Mouse (Mus musculus) layer of hippocampus, postnatal 10 days (tissue): Measurements from ENCODE around the gene Cd274. TPM values are rescaled to one million over a fixed set of nuclear protein-coding genes. Genes with fewer than 3 reads are reported as not detected.
"Not testable (repeated sequence)": the region's sequence is repeated elsewhere in the genome, so short reads cannot be mapped to it uniquely, and the experiment has no call there.

Source experiments
- DNase-seq, 2 experiments: peaks; one replicate each; pipeline ENCODE4 v3.0.0; 2021; ENCODE audit warnings: low spot score in 2 of 2
- total RNA-seq, 2 experiments: library from RNA; stranded (reverse); gene quantifications; 2 replicates each; pipeline ENCODE4 v1.2.3; 2021

Gene Cd274
- total RNA-seq, 2 experiments from 2014 or later: 1.1 to 1.6 TPM

GRCm38 (mm10) chr19:29391279-29391678 is 24.0 kb downstream of the Cd274 start:
- no peak for DNase-seq

GRCm38 (mm10) chr19:29393333-29393732 is 26.1 kb downstream of the Cd274 start:
- DNase-seq: no peak

GRCm38 (mm10) chr19:29394721-29395120 is 27.5 kb downstream of the Cd274 start:
- no peak for DNase-seq

GRCm38 (mm10) chr19:29396353-29396752 is 29.1 kb downstream of the Cd274 start:
- DNase-seq: no peak

DNA sequence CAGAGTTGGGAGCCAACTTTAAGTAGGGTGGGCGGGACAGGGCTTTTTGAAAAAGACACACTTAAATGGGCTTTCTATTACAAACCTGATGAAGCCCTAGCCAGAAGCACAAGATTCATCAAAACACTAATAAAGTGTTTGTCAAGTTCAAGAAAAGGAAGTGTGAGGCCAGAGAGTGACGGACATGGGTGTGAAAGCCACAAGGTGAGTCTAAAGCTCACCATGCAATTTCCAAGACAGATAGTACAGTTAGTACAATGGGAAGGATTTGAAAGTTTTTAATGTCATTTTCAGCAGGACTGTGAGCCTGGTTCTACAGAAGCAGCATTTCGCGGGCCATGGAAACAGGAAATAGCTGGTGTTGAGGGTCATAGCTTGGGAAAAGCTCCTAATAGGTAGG is 32.5 kb downstream of the Cd274 start:
- no peak for DNase-seq

- no peak for DNase-seq
Observed at GRCm38 (mm10) chr19:29400466-29400865, 33.2 kb downstream of the Cd274 start.

DNA sequence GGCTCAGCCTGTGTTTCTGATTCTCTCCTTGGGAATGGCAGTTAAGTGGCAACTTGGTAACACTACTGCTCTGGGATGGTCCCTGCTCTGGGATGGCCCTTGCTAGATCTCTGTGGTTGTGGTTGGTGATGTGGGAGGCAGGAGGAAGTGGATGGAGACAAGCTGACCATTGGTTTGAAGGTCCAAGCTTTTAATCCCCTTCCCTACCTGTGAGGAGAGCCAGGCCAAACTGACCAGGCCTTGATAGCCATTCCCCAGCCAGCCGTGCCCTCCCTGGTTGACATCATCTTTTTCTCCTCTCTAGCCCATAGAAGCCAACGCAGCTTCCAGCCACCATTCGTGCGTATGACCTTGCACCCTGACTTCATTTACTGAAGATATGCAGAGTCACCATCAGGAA is 35.4 kb downstream of the Cd274 start:
- DNase-seq: no peak

DNA sequence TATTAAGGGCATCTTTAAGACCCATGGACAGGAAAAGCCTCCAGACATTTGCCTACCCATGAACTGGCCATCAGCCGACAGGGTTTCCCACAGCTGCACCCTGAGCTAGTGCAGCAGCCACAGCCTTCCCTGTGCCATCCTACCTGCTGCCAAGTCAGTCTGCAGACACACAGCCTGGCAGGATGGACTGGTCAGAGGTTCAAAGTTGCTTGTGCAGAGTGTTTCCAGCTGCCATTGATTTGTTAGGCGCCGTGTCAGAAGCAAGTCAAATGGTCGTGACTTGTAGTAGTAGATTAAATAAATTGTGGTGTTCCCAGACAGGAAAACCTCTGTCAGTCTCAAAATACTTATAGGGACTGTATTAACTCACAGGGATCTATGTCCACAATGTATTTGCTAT is 36.0 kb downstream of the Cd274 start:
- no peak for DNase-seq

- DNase-seq: no peak
Observed at GRCm38 (mm10) chr19:29405388-29405787, 38.1 kb downstream of the Cd274 start.

GRCm38 (mm10) chr19:29406042-29407017 is 39.1 kb downstream of the Cd274 start:
- no peak for DNase-seq

DNA sequence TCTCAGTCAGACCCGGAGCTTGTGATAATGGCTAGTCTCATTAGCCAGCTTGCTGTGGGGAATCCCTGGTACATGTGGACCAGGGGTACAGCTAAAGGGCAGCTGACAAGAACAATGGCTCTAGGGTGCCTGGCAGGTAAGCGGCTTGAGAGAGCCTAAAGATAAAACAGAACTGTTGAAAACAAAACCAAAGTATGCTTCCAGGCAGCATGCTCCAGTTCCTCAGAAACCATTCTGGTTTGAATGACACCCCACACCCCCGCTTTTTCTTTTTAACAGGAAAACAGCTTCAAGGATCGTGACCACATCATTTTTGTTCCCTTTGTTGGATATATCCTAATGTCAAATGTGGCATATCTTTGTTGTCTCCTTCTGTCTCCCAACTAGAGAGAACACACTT is 43.4 kb downstream of the Cd274 start, which contains the start of gene Pdcd1lg2:
TSS of gene Pdcd1lg2 (plus strand) at position 301 of the 400 bp plus-strand sequence.
- no peak for DNase-seq

- DNase-seq: peak; percentile 14 to 19
Observed at GRCm38 (mm10) chr19:29412476-29413420, 45.5 kb downstream of the Cd274 start.

DNA sequence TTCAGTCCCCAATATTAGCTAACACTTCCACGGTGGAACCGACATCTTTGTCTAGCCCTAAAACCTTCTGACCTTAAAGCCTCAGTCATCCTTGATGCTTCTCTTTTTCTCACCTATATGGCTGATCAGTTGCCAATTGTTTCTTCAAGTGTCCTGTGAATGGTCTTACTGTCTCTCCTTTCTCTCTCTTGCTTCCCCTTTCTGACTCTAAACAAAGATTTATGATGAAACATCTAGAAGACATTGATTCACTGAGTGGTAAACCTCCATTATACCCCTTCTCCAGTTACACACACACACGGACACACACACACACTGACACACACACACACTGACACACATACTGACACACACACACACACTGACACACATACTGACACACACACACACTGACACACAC is 47.3 kb downstream of the Cd274 start:
- DNase-seq: no peak

GRCm38 (mm10) chr19:29414917-29415316 is 47.7 kb downstream of the Cd274 start:
- DNase-seq: not testable (repeated sequence)

- no peak for DNase-seq
Observed at GRCm38 (mm10) chr19:29416393-29416902, 49.2 kb downstream of the Cd274 start.

GRCm38 (mm10) chr19:29417188-29417587 is 49.9 kb downstream of the Cd274 start:
- DNase-seq: no peak

DNA sequence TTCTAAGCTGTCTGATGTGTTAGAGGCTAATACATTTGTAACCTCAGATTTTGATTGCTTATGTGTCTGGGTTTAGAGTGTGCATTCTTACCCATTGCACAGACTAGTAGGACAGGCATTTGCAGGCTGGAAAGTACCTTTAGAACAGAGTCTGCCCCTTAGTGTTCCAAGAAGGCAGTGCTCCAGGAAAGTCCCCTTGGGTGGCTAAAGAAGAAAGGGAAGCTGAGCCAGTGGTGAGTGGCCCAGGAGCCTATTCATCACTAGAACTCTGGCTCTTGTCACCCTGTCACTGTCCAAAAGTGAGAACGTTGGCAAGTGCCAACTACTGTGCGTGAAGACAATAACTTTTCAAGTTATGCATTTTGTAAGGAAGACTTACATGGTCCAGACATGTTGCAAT is 50.6 kb downstream of the Cd274 start:
- DNase-seq: no peak

DNA sequence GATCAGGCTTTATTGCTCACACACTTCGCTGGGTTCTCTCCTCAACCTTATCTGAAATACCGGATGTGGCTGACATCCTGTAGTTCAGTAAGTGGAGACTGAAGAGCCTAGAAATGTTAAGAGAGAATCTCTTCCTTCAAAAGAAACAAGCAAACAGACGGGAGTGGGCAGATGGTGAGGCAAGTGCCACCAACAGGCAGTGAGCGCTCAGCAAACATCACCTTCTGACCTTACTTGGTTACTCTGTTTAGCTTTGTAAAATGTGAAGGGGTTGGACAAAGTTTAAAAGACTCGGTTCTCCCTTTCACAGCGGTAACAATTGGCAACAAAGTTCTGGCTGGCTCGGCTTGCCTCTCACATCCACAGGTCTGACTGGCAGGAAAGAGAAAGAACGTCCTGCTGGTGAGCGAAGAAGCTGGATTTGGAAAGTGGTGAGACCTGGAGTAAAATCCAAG is 51.4 kb downstream of the Cd274 start:
- DNase-seq: no peak

GRCm38 (mm10) chr19:29419506-29419905 is 52.3 kb downstream of the Cd274 start:
- DNase-seq: no peak

DNA sequence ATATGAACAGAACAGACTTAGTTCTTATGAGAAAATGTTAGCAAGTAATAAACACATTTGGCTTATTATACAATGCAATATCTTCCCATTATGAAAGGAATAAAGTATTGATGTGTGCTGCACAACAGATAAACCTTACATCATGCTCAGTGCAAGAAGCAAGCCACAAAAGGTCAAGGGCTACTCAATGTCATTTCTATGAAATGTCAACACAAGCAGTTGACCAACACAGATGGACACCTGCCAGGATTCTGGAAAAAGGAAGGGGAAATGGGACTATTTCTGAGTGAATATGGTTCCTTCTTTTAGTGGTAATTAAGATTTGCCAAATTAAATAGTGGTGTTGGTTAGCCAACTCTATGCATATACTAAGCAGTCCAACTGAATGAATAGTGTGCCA is 52.7 kb downstream of the Cd274 start:
- DNase-seq: no peak

DNA sequence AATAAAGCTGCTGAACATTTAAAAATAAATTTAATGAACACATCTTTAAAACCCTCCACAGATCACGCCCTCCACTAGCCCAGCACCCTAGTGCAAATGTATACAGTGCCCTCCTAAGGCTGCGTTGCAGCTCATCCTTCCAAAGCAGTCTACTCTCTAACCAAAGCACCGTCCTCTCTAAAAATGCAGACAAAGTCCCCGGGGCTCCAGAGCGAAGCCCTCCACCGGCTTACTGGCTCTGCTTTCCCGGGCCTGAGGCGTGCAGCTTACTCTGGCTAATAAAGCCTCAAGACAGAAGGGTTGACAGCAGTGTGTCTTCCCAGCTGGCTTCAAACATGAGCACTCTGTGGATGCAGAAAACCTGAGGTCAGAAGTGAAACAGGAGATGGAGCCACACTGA is 53.1 kb downstream of the Cd274 start:
- DNase-seq: no peak
